Mouse (Mus musculus): ENCODE results near the gene Olfr102. TPM values are rescaled to one million over a fixed set of nuclear protein-coding genes. Genes with fewer than 3 reads are reported as not detected.
A peak's percentile ranks its signal among the peaks of the same experiment; 100 is the strongest.

The Olfr102 gene
- not detected for total RNA-seq (2021)

GRCm38 (mm10) chr17:37316954-37317353 lies at the start of gene Olfr102:
Olfr102 (minus strand) TSS chr17:37317054.
- DNase-seq (ENCODE audit: extremely low spot score in 1 of 2, low spot score in 2 of 2), result no peak
- intact Hi-C loops (cut with DNase I), result no loop called here

- DNase-seq (ENCODE audit: extremely low spot score in 1 of 2, low spot score in 2 of 2), result no peak
- intact Hi-C loops (cut with DNase I), result no loop called here
Measured at GRCm38 (mm10) chr17:37359282-37359681, 42.4 kb upstream of the Olfr102 start, which contains the start of gene Olfr104-ps. Olfr104-ps (plus strand) TSS chr17:37359582.

GRCm38 (mm10) chr17:37339598-37339997 lies 22.7 kb upstream of the Olfr102 start, which contains the start of gene Olfr103:
Olfr103 (minus strand) TSS chr17:37339698.
- DNase-seq (ENCODE audit: extremely low spot score in 1 of 2, low spot score in 2 of 2), result no peak
- intact Hi-C loops (cut with DNase I), result no loop called here

GRCm38 (mm10) chr17:37310146-37310699 lies 6.6 kb downstream of the Olfr102 start:
- no peak for DNase-seq (ENCODE audit: extremely low spot score in 1 of 2, low spot score in 2 of 2)
- intact Hi-C loops (cut with DNase I), result no loop called here

- no peak for DNase-seq (ENCODE audit: extremely low spot score in 1 of 2, low spot score in 2 of 2)
- intact Hi-C loops (cut with DNase I), result no loop called here
Measured at GRCm38 (mm10) chr17:37308483-37308882, 8.4 kb downstream of the Olfr102 start.

GRCm38 (mm10) chr17:37304213-37304612 lies 12.6 kb downstream of the Olfr102 start, which contains the start of gene Olfr101:
Olfr101 (minus strand) TSS chr17:37304313.
- DNase-seq (ENCODE audit: extremely low spot score in 1 of 2, low spot score in 2 of 2), result no peak
- intact Hi-C loops (cut with DNase I), result no loop called here

GRCm38 (mm10) chr17:37283360-37283759 lies 33.5 kb downstream of the Olfr102 start, which contains the start of gene Olfr99:
Olfr99 (minus strand) TSS chr17:37283460.
- DNase-seq (ENCODE audit: extremely low spot score in 1 of 2, low spot score in 2 of 2), result no peak
- intact Hi-C loops (cut with DNase I), result no loop called here

GRCm38 (mm10) chr17:37280331-37280730 lies 36.5 kb downstream of the Olfr102 start:
- DNase-seq (ENCODE audit: extremely low spot score in 1 of 2, low spot score in 2 of 2), result no peak
- intact Hi-C loops (cut with DNase I), result no loop called here

GRCm38 (mm10) chr17:37276573-37276972 lies 40.3 kb downstream of the Olfr102 start:
- intact Hi-C loops (cut with DNase I), result no loop called here
- no peak for DNase-seq (ENCODE audit: extremely low spot score in 1 of 2, low spot score in 2 of 2)

GRCm38 (mm10) chr17:37275626-37276248 lies 41.1 kb downstream of the Olfr102 start:
- intact Hi-C loops (cut with DNase I), result no loop called here

GRCm38 (mm10) chr17:37270702-37271092 lies 46.2 kb downstream of the Olfr102 start:
- intact Hi-C loops (cut with DNase I), result no loop called here

More at GRCm38 (mm10) chr17:37275626-37276248, 41.1 kb downstream of the Olfr102 start:
- DNase-seq (ENCODE audit: extremely low spot score in 1 of 2, low spot score in 2 of 2), result no peak

GRCm38 (mm10) chr17:37270058-37270701 lies 46.7 kb downstream of the Olfr102 start, which contains the start of gene H2-M3:
H2-M3 (plus strand) TSS chr17:37270220.
- DNase-seq (ENCODE audit: extremely low spot score in 1 of 2, low spot score in 2 of 2), result peak; percentile 86 to 90
- intact Hi-C loops (cut with DNase I), result no loop called here

More at GRCm38 (mm10) chr17:37270702-37271092, 46.2 kb downstream of the Olfr102 start:
- peak in 1 of 2 experiments; percentile 37 for DNase-seq (ENCODE audit: extremely low spot score in 1 of 2, low spot score in 2 of 2)

GRCm38 (mm10) chr17:37263626-37264025 lies 53.2 kb downstream of the Olfr102 start, which contains the start of gene Olfr98:
Olfr98 (minus strand) TSS chr17:37263749.
- intact Hi-C loops (cut with DNase I), result no loop called here
- no peak for DNase-seq (ENCODE audit: extremely low spot score in 1 of 2, low spot score in 2 of 2)

Other genes with a start within 250 kb of the Olfr102 start
- gene Olfr90, start 228.6 kb downstream of the Olfr102 start, total RNA-seq (2021), result not detected
- not detected for gene Olfr91, start 218.8 kb downstream of the Olfr102 start, total RNA-seq (2021)
- gene Olfr92, start 197.0 kb downstream of the Olfr102 start, total RNA-seq (2021), result not detected
- not detected for gene Olfr93, start 155.6 kb downstream of the Olfr102 start, total RNA-seq (2021)
- gene Ubd, start 123.2 kb downstream of the Olfr102 start, total RNA-seq (2021), result not detected
- gene Olfr94, start 116.1 kb downstream of the Olfr102 start, total RNA-seq (2021), result not detected
- not detected for gene Olfr95, start 103.9 kb downstream of the Olfr102 start, total RNA-seq (2021)
- gene Olfr96, start 96.9 kb downstream of the Olfr102 start, total RNA-seq (2021), result not detected
- not detected for gene Olfr97, start 79.7 kb downstream of the Olfr102 start, total RNA-seq (2021)
- not detected for gene Olfr98, start 53.3 kb downstream of the Olfr102 start, total RNA-seq (2021)
- 1 to 10 TPM; 2.7 to 3.1 TPM for gene H2-M3, start 46.8 kb downstream of the Olfr102 start, total RNA-seq (2021)
- gene Olfr99, start 33.6 kb downstream of the Olfr102 start, total RNA-seq (2021), result not detected
- gene Olfr101, start 12.7 kb downstream of the Olfr102 start, total RNA-seq (2021), result not detected
- gene Olfr103, start 22.6 kb upstream of the Olfr102 start, total RNA-seq (2021), result not detected
- not detected for gene Olfr104-ps, start 42.5 kb upstream of the Olfr102 start, total RNA-seq (2021)
- gene Olfr105-ps, start 62.0 kb upstream of the Olfr102 start, total RNA-seq (2021), result not detected
- gene Olfr106-ps, start 73.3 kb upstream of the Olfr102 start, total RNA-seq (2021), result not detected
- gene Olfr107, start 82.2 kb upstream of the Olfr102 start, total RNA-seq (2021), result under 1 TPM in 1 of 2 experiments, not detected in 1; 0.11 TPM
- not detected for gene Olfr108, start 128.4 kb upstream of the Olfr102 start, total RNA-seq (2021)
- gene Olfr109, start 141.9 kb upstream of the Olfr102 start, total RNA-seq (2021), result not detected
- gene H2-M2, start 166.5 kb upstream of the Olfr102 start, total RNA-seq (2021), result not detected
- gene Olfr110, start 175.4 kb upstream of the Olfr102 start, total RNA-seq (2021), result not detected
- not detected for gene Olfr111, start 191.0 kb upstream of the Olfr102 start, total RNA-seq (2021)